Mouse (Mus musculus) forebrain, embryonic 15.5 days (tissue): ENCODE data around the gene Bhmt2. TPM values are rescaled to one million over a fixed set of nuclear protein-coding genes. Genes with fewer than 3 reads are reported as not detected.

Experiments used
- ATAC-seq: fragments of 200-750 bp; cut with Nextera tagmentation; replicated peaks from 2 replicates; pipeline ENCODE4 v1.8.0; 2017; ENCODE audit warnings: mild to moderate bottlenecking, moderate TSS enrichment, moderate library complexity
- H3K27ac ChIP-seq: fragments of 300-500 bp; sonication (generic); replicated peaks from 2 replicates; pipeline ENCODE4 v1.5.1; 2015; ENCODE audit warnings: mild to moderate bottlenecking, inconsistent platforms
- H3K27me3 ChIP-seq: fragments of 300-500 bp; sonication (generic); 2 replicates; pipeline ENCODE4 v1.6.1; 2015; ENCODE audit warnings: inconsistent platforms
- H3K36me3 ChIP-seq: fragments of 300-500 bp; sonication (generic); 2 replicates; pipeline ENCODE4 v1.6.1; 2015; ENCODE audit warnings: mild to moderate bottlenecking, inconsistent platforms
- H3K4me1 ChIP-seq: fragments of 300-500 bp; sonication (generic); 2 replicates; pipeline ENCODE4 v1.6.1; 2015; ENCODE audit warnings: inconsistent platforms
- H3K4me2 ChIP-seq: fragments of 300-500 bp; sonication (generic); replicated peaks from 2 replicates; pipeline ENCODE4 v1.6.1; 2015; ENCODE audit warnings: mild to moderate bottlenecking, inconsistent platforms
- H3K4me3 ChIP-seq: fragments of 300-500 bp; sonication (generic); 2 replicates; pipeline ENCODE4 v1.5.1; 2015; ENCODE audit warnings: mild to moderate bottlenecking, inconsistent platforms
- H3K9ac ChIP-seq: fragments of 300-500 bp; sonication (generic); replicated peaks from 2 replicates; pipeline ENCODE4 v1.6.1; 2015; ENCODE audit warnings: mild to moderate bottlenecking, inconsistent platforms
- H3K9me3 ChIP-seq: fragments of 300-500 bp; sonication (generic); 2 replicates; pipeline ENCODE4 v1.6.1; 2016; ENCODE audit warnings: inconsistent platforms
- WGBS: fragments of 180-500 bp; shearing (Covaris S2); methylation state at CpG from one replicate; pipeline ENCODE4 v1.1.7; 2015; ENCODE audit warnings: mixed read lengths; 5-methylcytosine and 5-hydroxymethylcytosine counted together
- polyA plus RNA-seq: library from polyadenylated mRNA; unstranded; fragments of >200 nt; fragmentation: Nextera tagmentation; extraction: Ambion mirVana; gene quantifications from 2 replicates; pipeline ENCODE4 v1.2.1, GENCODE M21; 2015

Gene Bhmt2
- polyA plus RNA-seq, 1 experiment from 2014 or later: not detected

DNA sequence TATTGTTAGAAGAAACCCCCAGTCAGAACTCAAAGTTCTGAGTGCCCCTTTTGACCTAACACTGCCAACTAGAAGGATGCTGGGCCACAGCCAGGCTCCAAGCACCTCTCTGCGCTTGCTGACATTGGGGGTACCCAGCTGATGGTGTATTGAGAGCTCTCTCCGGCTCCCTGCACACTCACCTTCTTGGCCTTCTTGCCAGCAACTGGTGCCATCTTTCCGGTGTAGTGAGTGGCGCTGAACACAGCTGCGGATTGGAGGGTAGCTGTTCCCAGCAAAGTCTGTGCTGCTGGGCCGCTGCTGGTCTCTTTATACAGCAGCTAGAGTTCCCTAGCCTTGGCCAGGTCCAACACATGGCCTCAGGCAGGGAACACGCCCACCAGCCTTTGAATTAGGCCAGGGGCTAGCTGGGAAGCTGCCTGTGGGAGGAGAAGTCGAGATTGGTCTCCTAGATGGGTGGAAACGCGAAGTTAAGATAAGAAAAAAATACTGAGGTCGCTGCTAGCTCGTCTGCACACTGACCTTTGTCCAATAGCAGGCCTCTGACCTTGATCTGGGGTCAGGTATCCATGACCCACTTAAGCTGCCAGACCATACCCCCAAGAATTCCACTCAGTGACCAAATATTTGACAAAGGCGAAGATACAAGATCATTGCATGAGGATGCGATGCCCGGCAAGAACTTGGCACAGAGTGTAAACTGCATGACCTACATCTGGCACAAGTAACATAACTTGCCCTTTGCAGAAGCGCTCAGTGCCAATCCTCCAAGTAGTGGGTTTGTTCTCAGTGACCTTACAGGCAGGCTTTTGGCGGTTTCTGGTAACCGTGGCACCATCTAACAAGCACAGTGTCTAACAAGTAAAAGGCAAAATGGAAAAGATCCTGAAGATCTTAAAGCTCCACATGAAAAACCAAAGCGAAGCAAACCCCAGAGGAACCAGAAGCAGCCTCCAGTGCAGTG lies 36.5 kb downstream of the Bhmt2 start, which contains the start of gene Bhmt:
Gene Bhmt (minus strand): TSS at position 680 of the 964 bp plus-strand sequence.
- 81% methylated on average over 19 of the region's 19 CpGs for WGBS
- Histone ChIP-seq H3K27me3 (no peaks in the 10 kb centered on the region), H3K9me3 (no peaks in the 10 kb centered on the region), H3K36me3 (no peaks in the 10 kb centered on the region), H3K27ac (no peak within 1 kb of the TSS), H3K4me2 (no peak within 1 kb of the TSS), H3K4me3 (no peak within 1 kb of the TSS), H3K9ac (no peak within 1 kb of the TSS), H3K4me1 (no peaks in the 10 kb centered on the region)
- no peak for ATAC-seq

- 87% methylated on average over 1 of the region's 1 CpGs for WGBS
- H3K9me3 ChIP-seq: no peaks in the 10 kb centered on the region
- H3K4me2 ChIP-seq: no peak overlapping the region
- H3K4me1 ChIP-seq: no peaks in the 10 kb centered on the region
- H3K4me3 ChIP-seq: no peak overlapping the region
- H3K36me3 ChIP-seq: no peaks in the 10 kb centered on the region
- no peaks in the 10 kb centered on the region for H3K27me3 ChIP-seq
- no peak for ATAC-seq
- no peak overlapping the region for H3K27ac ChIP-seq
- no peak overlapping the region for H3K9ac ChIP-seq
These were observed 37.5 kb downstream of the Bhmt2 start for GRCm38 (mm10) chr13:93636561-93636960.

GRCm38 (mm10) chr13:93632927-93633326 lies 41.2 kb downstream of the Bhmt2 start:
- no peak for ATAC-seq
- no peaks in the 10 kb centered on the region for H3K36me3 ChIP-seq
- H3K27me3 ChIP-seq: no peaks in the 10 kb centered on the region
- no peak overlapping the region for H3K9ac ChIP-seq
- 83% methylated on average over 5 of the region's 5 CpGs for WGBS
- no peak overlapping the region for H3K27ac ChIP-seq
- H3K4me2 ChIP-seq: no peak overlapping the region
- H3K9me3 ChIP-seq: no peaks in the 10 kb centered on the region
- H3K4me1 ChIP-seq: no peaks in the 10 kb centered on the region
- no peak overlapping the region for H3K4me3 ChIP-seq

GRCm38 (mm10) chr13:93630941-93631705 lies 43.0 kb downstream of the Bhmt2 start:
- H3K4me2 ChIP-seq: no peak overlapping the region
- WGBS: 71% methylated on average over 10 of the region's 10 CpGs
- no peak overlapping the region for H3K4me3 ChIP-seq
- H3K4me1 ChIP-seq: no peaks in the 10 kb centered on the region
- H3K36me3 ChIP-seq: no peaks in the 10 kb centered on the region
- no peaks in the 10 kb centered on the region for H3K9me3 ChIP-seq
- no peak; the same call in 1 of the 2 replicates for ATAC-seq
- no peak overlapping the region for H3K27ac ChIP-seq
- H3K9ac ChIP-seq: no peak overlapping the region
- H3K27me3 ChIP-seq: no peaks in the 10 kb centered on the region

- Histone ChIP-seq H3K9me3 (no peaks in the 10 kb centered on the region), H3K4me2 (no peak overlapping the region), H3K27me3 (no peaks in the 10 kb centered on the region), H3K27ac (no peak overlapping the region), H3K9ac (no peak overlapping the region), H3K4me1 (no peaks in the 10 kb centered on the region), H3K36me3 (no peaks in the 10 kb centered on the region), H3K4me3 (no peak overlapping the region)
- ATAC-seq: no peak
- WGBS: 15% methylated on average over 6 of the region's 6 CpGs
These were observed 45.2 kb downstream of the Bhmt2 start for GRCm38 (mm10) chr13:93628861-93629260.

DNA sequence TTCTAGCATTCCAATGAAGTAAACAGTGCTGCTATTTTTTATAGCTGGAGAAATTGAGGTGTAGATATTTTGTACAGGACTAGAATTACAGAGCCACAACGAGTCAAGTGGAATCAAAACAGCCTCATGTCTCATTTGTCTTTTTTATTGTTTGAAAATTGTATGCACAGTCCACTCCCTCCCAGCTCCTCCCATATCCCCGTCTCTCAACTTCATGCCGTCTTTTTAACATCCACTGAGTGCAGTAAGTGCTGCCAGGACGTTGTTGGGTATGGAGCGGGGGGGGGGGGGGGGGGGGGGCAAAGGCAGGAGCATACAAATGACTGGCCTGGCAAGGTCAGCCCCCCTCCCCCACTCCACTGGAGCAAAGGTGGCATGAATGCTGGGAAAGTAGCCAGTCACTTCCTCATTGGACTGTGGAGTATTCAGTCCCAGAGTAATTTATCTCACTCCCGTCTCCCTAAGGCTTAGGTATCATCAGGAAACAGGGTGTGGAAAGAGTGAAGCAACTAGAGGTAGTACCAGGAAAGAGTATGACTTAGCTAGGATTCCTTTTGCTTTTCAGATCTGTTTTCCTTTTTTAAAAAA lies 59.6 kb downstream of the Bhmt2 start:
- no peak overlapping the region for H3K9ac ChIP-seq
- peaks cover 4% of the 10 kb centered on the region; the same call in 1 of the 2 replicates for H3K4me1 ChIP-seq
- H3K9me3 ChIP-seq: no peaks in the 10 kb centered on the region
- no peak overlapping the region for H3K27ac ChIP-seq
- H3K27me3 ChIP-seq: no peaks in the 10 kb centered on the region
- H3K4me3 ChIP-seq: no peak overlapping the region
- no peak for ATAC-seq
- H3K4me2 ChIP-seq: no peak overlapping the region
- WGBS: 29% methylated on average over 5 of the region's 6 CpGs
- H3K36me3 ChIP-seq: no peaks in the 10 kb centered on the region

GRCm38 (mm10) chr13:93613771-93614170 lies 60.3 kb downstream of the Bhmt2 start:
- no peaks in the 10 kb centered on the region for H3K36me3 ChIP-seq
- no peaks in the 10 kb centered on the region for H3K9me3 ChIP-seq
- H3K4me3 ChIP-seq: no peak overlapping the region
- 82% methylated on average over 4 of the region's 4 CpGs for WGBS
- ATAC-seq: no peak
- H3K4me1 ChIP-seq: peaks cover 4% of the 10 kb centered on the region; the same call in 1 of the 2 replicates
- no peak overlapping the region for H3K9ac ChIP-seq
- H3K27ac ChIP-seq: no peak overlapping the region
- H3K4me2 ChIP-seq: no peak overlapping the region
- no peaks in the 10 kb centered on the region for H3K27me3 ChIP-seq

DNA sequence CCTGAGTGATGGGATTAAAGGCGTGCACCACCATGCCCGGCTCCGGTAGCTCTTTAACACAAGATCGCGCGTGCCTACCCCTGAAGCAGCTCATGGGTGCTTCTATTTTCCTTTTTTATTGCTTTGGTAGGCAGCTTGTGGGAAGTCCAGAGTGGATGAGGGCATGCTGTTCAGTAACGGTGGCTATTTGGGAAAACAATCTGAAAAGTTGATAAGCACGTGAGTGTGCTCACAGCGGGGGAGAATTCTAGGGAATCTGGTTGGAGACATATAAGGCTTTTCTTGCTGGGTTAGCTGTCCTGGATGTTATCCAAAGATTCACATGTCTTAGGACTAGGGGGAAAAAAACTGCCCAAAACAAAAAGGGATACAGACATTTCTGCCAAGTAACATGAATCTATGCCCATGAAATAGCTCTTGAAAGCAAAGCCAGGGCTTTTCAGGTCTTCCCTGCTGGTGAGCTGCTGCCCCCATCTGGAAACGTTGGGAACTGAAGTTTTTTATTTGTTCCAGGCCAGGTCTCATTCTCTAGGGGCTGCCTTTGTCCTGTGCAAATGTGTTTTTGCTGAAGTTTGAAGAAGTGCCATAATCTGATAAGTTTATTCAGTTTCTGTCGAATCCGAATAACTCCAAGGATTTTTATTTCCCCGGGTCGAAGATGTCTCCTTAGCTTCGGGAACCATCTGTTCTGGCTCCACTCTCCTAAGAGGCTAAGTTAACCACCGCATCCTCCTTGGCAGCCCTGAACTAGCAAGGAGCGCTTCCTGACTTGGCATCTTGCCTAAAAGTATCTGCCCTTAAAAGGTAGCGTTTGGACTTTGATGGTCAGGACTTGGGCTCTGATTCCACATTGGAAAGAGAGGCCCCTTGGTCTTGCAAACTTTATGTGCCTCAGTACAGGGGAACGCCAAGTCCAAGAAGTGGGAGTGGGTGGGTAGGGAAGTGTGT lies 61.2 kb downstream of the Bhmt2 start:
- peaks cover 4% of the 10 kb centered on the region; the same call in 1 of the 2 replicates for H3K4me1 ChIP-seq
- H3K36me3 ChIP-seq: no peaks in the 10 kb centered on the region
- peak; percentile 85 for ATAC-seq
- no peak overlapping the region for H3K4me3 ChIP-seq
- H3K27ac ChIP-seq: no peak overlapping the region
- 55% methylated on average over 19 of the region's 19 CpGs for WGBS
- no peaks in the 10 kb centered on the region for H3K9me3 ChIP-seq
- H3K27me3 ChIP-seq: no peaks in the 10 kb centered on the region
- H3K4me2 ChIP-seq: no peak overlapping the region
- no peak overlapping the region for H3K9ac ChIP-seq

GRCm38 (mm10) chr13:93608476-93608875 lies 65.6 kb downstream of the Bhmt2 start:
- H3K4me1 ChIP-seq: peaks cover 7% of the 10 kb centered on the region; the same call in 1 of the 2 replicates
- WGBS: 63% methylated on average over 2 of the region's 2 CpGs
- no peak for ATAC-seq

DNA sequence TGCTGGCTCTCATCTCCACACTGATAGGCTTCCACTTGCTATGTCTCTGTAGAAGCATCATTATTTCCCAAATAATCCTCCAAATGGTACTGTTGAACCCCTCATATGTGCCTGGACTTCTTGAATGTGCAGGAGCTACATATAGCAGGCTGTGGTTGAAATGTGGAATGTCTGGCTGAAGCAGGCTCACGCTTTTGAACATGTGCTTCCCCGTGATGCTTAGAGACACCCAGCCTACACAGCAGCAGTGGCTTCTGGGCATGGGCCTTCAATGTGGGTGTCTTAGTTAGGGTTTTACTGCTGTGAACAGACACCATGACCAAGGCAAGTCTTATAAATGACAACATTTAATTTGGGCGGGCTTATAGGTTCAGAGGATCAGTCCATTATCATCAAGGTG lies 66.4 kb downstream of the Bhmt2 start:
- 97% methylated on average over 3 of the region's 3 CpGs for WGBS
- Histone ChIP-seq H3K4me1 (peaks cover 6% of the 10 kb centered on the region; the same call in 1 of the 2 replicates), H3K27ac (no peak overlapping the region), H3K9me3 (no peaks in the 10 kb centered on the region), H3K4me3 (no peak overlapping the region), H3K36me3 (no peaks in the 10 kb centered on the region), H3K9ac (no peak overlapping the region), H3K4me2 (no peak overlapping the region), H3K27me3 (no peaks in the 10 kb centered on the region)
- no peak for ATAC-seq

More at GRCm38 (mm10) chr13:93608476-93608875, 65.6 kb downstream of the Bhmt2 start:
- no peaks in the 10 kb centered on the region for H3K27me3 ChIP-seq
- H3K27ac ChIP-seq: no peak overlapping the region
- no peak overlapping the region for H3K9ac ChIP-seq
- H3K36me3 ChIP-seq: no peaks in the 10 kb centered on the region
- no peak overlapping the region for H3K4me2 ChIP-seq
- H3K4me3 ChIP-seq: no peak overlapping the region
- no peaks in the 10 kb centered on the region for H3K9me3 ChIP-seq
